ENCODE assay signal across 8 mouse cellular contexts in genomic region chr2:180892841-180893521, GRCm38 (mm10). TPM values are rescaled to one million over a fixed set of nuclear protein-coding genes. Genes with fewer than 3 reads are reported as not detected.
DNase-seq lines count a peak whose midpoint lies in the region; ATAC-seq lines count a peak whose summit lies in the region.

No protein-coding gene starts in this region.

- peaks cover 42% of the 10 kb centered on the region for H3K4me1 ChIP-seq in kidney, embryonic 16.5 days (ENCODE audit: insufficient read depth, low read length)
- H3K4me1 ChIP-seq in heart, embryonic 14.5 days (ENCODE audit: control insufficient read depth in 2 of 2, insufficient read depth in 2 of 2, low read length in 2 of 2): peaks cover 5 to 19% of the 10 kb centered on the region in 2 experiments; a peak in 3 of 4 replicates
- peaks cover 58% of the 10 kb centered on the region for H3K4me1 ChIP-seq in midbrain, embryonic 14.5 days (ENCODE audit: control insufficient read depth, insufficient read depth, low read length)

- DNase-seq in kidney, adult 8-10 months: no peak
- DNase-seq in cerebellum, postnatal 25 days: peak; percentile 97 to 99
- peak; percentile 89 to 90 for DNase-seq in layer of hippocampus, postnatal 36 days
- DNase-seq in midbrain, embryonic 14.5 days: peak; percentile 98
- peak; percentile 31 for DNase-seq in thymus, postnatal 14 days

- H3K4me2 ChIP-seq in kidney, embryonic 16.5 days (replicated peaks; ENCODE audit: low read depth, low read length): peak overlapping the region; percentile 77
- H3K4me2 ChIP-seq in heart, embryonic 14.5 days (ENCODE audit: low read length): peak overlapping the region; percentile 85
- H3K4me2 ChIP-seq in midbrain, embryonic 14.5 days (ENCODE audit: low read length): peak overlapping the region; percentile 85

- under 1% methylated on average over 96 of the region's 97 CpGs for WGBS in kidney, embryonic 16.5 days
- under 1% methylated on average over 87 of the region's 97 CpGs for WGBS in heart, embryonic 14.5 days
- WGBS in midbrain, embryonic 14.5 days: under 1% methylated on average over 94 of the region's 97 CpGs

- peak overlapping the region; percentile 48 for H3K4me3 ChIP-seq in kidney, embryonic 16.5 days (ENCODE audit: low read length)
- peak overlapping the region; percentile 36 to 47 for H3K4me3 ChIP-seq in heart, embryonic 14.5 days (ENCODE audit: control insufficient read depth in 1 of 2, insufficient read depth in 1 of 2, low read depth in 1 of 2, low read length in 2 of 2)
- peak overlapping the region; percentile 93 for H3K4me3 ChIP-seq in midbrain, embryonic 14.5 days (replicated peaks; ENCODE audit: low read depth, low read length)

- H3K36me3 ChIP-seq in kidney, embryonic 16.5 days (ENCODE audit: insufficient read depth, low read length): no peaks in the 10 kb centered on the region
- H3K36me3 ChIP-seq in heart, embryonic 14.5 days (ENCODE audit: control insufficient read depth, insufficient read depth, low read length): no peaks in the 10 kb centered on the region
- peaks cover 11% of the 10 kb centered on the region for H3K36me3 ChIP-seq in midbrain, embryonic 14.5 days (ENCODE audit: control insufficient read depth, insufficient read depth, low read length)

- peaks cover 85% of the 10 kb centered on the region for H3K27me3 ChIP-seq in kidney, embryonic 16.5 days (ENCODE audit: insufficient read depth, low read length)
- H3K27me3 ChIP-seq in heart, embryonic 14.5 days (ENCODE audit: control insufficient read depth, insufficient read depth, low read length): peaks cover 97% of the 10 kb centered on the region
- no peaks in the 10 kb centered on the region for H3K27me3 ChIP-seq in midbrain, embryonic 14.5 days (ENCODE audit: control insufficient read depth, insufficient read depth, low read length)

- no peak for ATAC-seq in kidney, embryonic 16.5 days (ENCODE audit: low FRiP score, low TSS enrichment)
- no peak for ATAC-seq in heart, embryonic 14.5 days (ENCODE audit: insufficient number of reproducible peaks, insufficient read depth, low FRiP score, low read depth)
- peak; percentile 41 for ATAC-seq in midbrain, embryonic 14.5 days (ENCODE audit: low FRiP score, low TSS enrichment)
- ATAC-seq in erythroblast, adult 5-6 weeks (replicated peaks; ENCODE audit: low FRiP score, poor library complexity, severe bottlenecking): no peak

- H3K9me3 ChIP-seq in kidney, embryonic 16.5 days (ENCODE audit: low read length): no peaks in the 10 kb centered on the region
- no peaks in the 10 kb centered on the region for H3K9me3 ChIP-seq in heart, embryonic 14.5 days (ENCODE audit: control insufficient read depth, low read length)
- no peaks in the 10 kb centered on the region for H3K9me3 ChIP-seq in midbrain, embryonic 14.5 days (ENCODE audit: control insufficient read depth, low read length)

- 0 out of 2 replicates have a peak overlapping the region, but pooled peaks have one; percentile 7 for H3K9ac ChIP-seq in kidney, embryonic 16.5 days (replicated peaks; ENCODE audit: low read length)
- H3K9ac ChIP-seq in heart, embryonic 14.5 days (ENCODE audit: low read length): no peak overlapping the region
- H3K9ac ChIP-seq in midbrain, embryonic 14.5 days (replicated peaks; ENCODE audit: low read length): peak overlapping the region; percentile 100

- H3K27ac ChIP-seq in kidney, embryonic 16.5 days (ENCODE audit: low read length): no peak overlapping the region
- no peak overlapping the region for H3K27ac ChIP-seq in heart, embryonic 14.5 days (replicated peaks in 1 of 2; ENCODE audit: control insufficient read depth in 1 of 2, insufficient read depth in 1 of 2, low read depth in 2 of 2, low read length in 2 of 2)
- H3K27ac ChIP-seq in midbrain, embryonic 14.5 days (replicated peaks; ENCODE audit: low read depth, low read length): peak overlapping the region; percentile 100

RNA-seq across cellular contexts. Expression of gene Ythdf1, which starts 27.8 kb away (rescaled TPM):
- 16.0 and 27.1 TPM in 2 replicates for polyA plus RNA-seq in kidney, embryonic 16.5 days (2015; fragmentation: Nextera tagmentation; extraction: Ambion mirVana)
- polyA plus RNA-seq in heart, embryonic 14.5 days (2014; fragmentation: Nextera tagmentation; extraction: Ambion mirVana): 42.6 and 45.7 TPM in 2 replicates
- total RNA-seq in layer of hippocampus, postnatal 36 days (2021): 10 to 100 TPM; 52.3 to 52.4 TPM
- 44.4 and 59.1 TPM in 2 replicates for polyA plus RNA-seq in midbrain, embryonic 14.5 days (2014; fragmentation: Nextera tagmentation; extraction: Ambion mirVana)
- 15.0 and 17.3 TPM in 2 replicates for total RNA-seq in erythroblast, adult 5-6 weeks (2015; ENCODE audit: low replicate concordance)
- total RNA-seq in erythroblast, adult 5-6 weeks (2017; ENCODE audit: low replicate concordance): 7.0 and 11.8 TPM in 2 replicates

RNA-seq across cellular contexts. Expression of gene Birc7, which starts 35.8 kb away (rescaled TPM):
- not detected in 2 replicates for polyA plus RNA-seq in kidney, embryonic 16.5 days (2015; fragmentation: Nextera tagmentation; extraction: Ambion mirVana)
- 0.39 TPM in 1 of 2 replicates, not detected in the other for polyA plus RNA-seq in heart, embryonic 14.5 days (2014; fragmentation: Nextera tagmentation; extraction: Ambion mirVana)
- total RNA-seq in layer of hippocampus, postnatal 36 days (2021): under 1 TPM in 1 of 2 experiments, not detected in 1; 0.33 TPM
- polyA plus RNA-seq in midbrain, embryonic 14.5 days (2014; fragmentation: Nextera tagmentation; extraction: Ambion mirVana): 0.18 and 0.38 TPM in 2 replicates
- total RNA-seq in erythroblast, adult 5-6 weeks (2015; ENCODE audit: low replicate concordance): not detected in 2 replicates
- not detected in 2 replicates for total RNA-seq in erythroblast, adult 5-6 weeks (2017; ENCODE audit: low replicate concordance)

Comparison
In these comparisons a context has a peak if more than half of its experiments do, and no peak if none do; other contexts are left out.
1. H3K4me3 ChIP-seq: peak in every context shown above with its lines; median percentile 93 in midbrain, embryonic 14.5 days; 48 in kidney, embryonic 16.5 days; 42 in heart, embryonic 14.5 days.
2. DNase-seq: peak in cerebellum, postnatal 25 days (2 of 2), layer of hippocampus, postnatal 36 days (2 of 2), midbrain, embryonic 14.5 days (single experiment) and thymus, postnatal 14 days (single experiment); none in kidney, adult 8-10 months (0 of 2).
3. Peak in every context shown above with its lines, with median percentiles within 50 percentile points of each other: H3K4me2 ChIP-seq.